Mouse (Mus musculus): ENCODE results near the gene Gm43191.
"Not testable (repeated sequence)": the region's sequence is repeated elsewhere in the genome, so short reads cannot be mapped to it uniquely, and the experiment has no call there.

Gm43191 gene

DNA sequence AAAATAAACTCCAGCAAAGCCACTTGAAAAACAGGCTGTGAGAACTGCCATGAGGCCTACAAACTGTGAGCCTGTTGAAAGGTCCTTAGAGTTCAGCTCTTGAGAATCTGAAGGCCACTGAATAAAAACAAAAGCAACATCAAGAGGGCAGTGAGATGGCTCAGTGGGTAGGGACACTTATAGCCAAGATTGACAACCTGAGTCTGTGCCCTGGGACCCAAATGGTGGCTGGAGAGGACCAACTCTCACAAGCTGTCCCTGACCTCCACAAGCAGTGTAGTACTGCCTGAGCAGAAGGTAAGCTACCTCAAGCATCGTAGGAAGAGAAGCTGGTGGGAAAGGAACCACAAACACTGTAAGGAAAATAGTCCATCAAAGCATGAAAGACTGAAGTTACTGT, at the start of gene Gm43191:
TSS of gene Gm43191 (minus strand) at position 101 of the 400 bp plus-strand sequence.
- DNase-seq: no peak

GRCm38 (mm10) chr3:116729483-116730174, 48.6 kb upstream of the Gm43191 start:
- DNase-seq: no peak

DNA sequence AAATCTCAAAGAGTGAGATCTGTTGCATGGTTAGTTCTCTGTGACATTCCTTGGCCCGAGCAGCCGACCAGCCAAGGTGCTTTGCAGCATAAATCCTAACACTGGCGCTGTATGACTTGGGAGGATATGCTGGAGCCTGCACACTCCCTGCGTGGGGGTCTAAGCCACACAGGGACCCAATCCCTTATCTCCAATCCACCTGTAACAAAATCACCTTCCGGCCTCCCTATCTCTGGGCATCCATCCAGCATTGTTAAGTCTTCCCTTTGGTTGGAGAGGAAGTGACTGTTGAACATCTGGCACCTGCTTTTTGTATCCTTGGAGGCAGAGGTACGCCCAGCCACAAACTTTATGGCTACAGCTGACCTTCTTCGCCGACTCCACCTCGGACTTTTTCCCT, 45.7 kb upstream of the Gm43191 start:
- DNase-seq: no peak

- DNase-seq: no peak
Measured at GRCm38 (mm10) chr3:116723496-116724481, 42.7 kb upstream of the Gm43191 start.

DNA sequence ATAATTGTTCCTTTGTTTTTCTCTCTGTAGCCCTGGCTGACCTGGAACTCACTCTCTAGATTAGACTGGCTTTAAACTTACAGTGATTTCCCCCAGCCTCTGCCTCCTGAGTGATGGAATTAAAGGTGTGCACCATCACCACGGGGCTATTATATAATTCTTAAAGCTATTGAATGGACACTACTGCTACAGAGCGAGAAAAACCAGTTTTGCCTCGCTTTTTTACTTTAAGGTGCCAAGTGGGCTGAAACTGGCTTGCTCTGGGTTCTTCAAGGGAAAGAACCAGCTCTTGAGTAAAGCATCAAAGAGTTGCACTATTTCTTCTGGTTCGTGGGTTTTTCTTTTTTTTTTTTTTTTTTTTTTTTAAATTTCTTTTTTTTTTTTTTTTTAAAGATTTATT, 41.9 kb upstream of the Gm43191 start:
- peak in 1 of 2 experiments; percentile 16 for DNase-seq

- DNase-seq: no peak
Measured at GRCm38 (mm10) chr3:116718951-116719350, 37.9 kb upstream of the Gm43191 start.

DNA sequence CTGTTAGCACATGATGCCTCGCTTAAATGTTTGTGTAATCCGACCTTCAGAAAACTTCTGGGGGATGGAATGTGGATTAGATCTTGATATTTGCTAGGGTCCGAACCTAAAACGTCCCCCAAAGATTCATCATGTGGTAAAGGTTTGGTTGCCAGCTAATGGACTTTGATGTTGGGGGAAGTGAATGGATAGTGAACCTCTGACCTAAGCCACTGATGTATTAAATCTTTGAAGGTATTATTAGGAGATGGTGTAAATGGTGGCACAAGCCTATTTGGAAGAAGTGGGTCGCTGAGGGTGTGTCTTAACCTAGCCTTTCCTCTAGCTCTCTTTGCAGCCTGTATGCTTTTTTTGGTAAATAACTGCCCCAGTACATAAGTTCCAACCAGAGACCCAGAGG, 32.0 kb upstream of the Gm43191 start:
- DNase-seq: peak; percentile 30 to 36

DNA sequence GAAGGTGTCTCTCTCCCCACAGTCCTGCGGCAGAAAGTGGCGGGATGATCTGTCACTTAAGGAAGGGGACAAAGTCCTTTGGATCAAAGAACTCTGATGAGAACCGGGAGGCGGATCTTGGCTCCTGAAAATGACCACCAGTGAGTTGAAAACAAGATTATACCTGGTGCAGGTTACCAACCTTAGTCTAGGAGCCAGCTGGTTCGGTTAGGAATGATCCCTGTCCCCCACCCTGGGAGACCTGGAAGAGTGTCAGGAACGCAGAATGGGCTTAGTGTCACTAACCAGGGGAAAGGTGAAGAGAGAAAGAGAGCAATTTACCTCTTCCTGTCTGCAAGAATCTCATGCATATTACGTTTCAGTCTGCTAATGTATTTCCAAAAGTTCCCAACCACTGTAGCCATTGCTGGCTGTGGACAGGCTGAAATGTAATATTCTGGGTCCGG, 31.4 kb upstream of the Gm43191 start, which contains the start of gene Slc35a3:
TSS of gene Slc35a3 (minus strand) at position 396 of the 446 bp plus-strand sequence.
- DNase-seq: peak; percentile 77 to 78

DNA sequence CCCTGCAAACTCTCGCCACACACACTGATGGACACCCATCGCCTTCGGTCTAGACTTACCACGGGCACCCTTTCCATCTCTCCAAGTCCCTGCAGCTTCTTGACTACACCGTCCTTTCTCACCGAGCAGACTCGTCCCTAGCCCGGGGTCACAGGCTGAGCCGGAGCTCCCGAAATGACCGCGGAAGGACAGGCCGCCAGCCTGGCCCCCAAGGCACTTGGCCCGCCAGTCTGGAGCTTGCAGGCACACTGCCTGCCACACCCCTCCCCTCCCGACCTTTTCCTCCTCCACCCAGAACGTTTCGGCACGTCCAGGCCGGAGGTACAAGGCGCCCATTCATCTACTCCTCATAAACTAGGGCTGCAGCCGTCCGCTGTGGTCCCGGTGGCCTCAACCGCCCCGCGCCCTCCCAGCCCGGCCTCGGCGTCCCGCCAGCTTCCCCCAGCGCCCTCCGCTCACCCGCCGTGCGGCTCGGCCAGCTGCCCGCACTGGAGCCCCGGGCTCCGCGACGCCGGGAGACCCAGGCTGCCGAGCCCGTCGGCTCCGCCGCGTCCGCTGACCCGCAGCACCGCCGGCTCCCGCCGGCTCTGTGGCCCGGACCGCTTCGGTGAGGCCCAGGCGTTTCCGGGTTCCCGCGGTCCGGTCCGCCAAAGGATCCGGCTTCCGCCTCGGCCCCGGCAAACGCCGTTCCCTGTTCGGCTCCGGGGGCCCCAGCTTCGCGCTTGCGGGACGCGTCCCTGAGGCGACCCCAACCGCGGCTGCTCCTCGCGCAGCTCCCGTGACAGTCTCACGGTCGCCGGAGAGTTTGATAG, 30.8 kb upstream of the Gm43191 start:
- peak; percentile 68 to 88 for DNase-seq

DNA sequence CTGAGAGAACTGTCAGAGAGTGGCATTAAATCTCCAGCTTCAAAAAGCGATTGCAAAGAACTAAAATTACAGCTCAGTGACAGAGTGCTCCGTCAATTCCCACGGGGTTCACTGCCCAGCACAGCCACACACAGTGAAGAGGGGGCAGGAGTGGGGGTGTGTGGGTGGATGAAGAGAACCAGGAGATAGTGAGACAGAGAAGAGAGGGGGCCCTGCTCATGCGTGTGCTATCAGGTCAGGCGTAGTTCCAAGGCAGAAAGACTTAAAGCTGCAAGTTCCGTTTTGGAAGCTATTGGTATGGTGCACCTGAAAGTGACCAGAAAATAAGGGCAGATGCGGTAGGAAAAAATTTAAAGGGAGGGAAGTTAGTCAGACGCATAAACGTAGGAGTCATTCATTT, 29.9 kb upstream of the Gm43191 start:
- DNase-seq: no peak

GRCm38 (mm10) chr3:116705637-116706204, 24.7 kb upstream of the Gm43191 start:
- DNase-seq: no peak

GRCm38 (mm10) chr3:116703835-116704234, 22.8 kb upstream of the Gm43191 start:
- DNase-seq: peak; percentile 28 to 42

DNA sequence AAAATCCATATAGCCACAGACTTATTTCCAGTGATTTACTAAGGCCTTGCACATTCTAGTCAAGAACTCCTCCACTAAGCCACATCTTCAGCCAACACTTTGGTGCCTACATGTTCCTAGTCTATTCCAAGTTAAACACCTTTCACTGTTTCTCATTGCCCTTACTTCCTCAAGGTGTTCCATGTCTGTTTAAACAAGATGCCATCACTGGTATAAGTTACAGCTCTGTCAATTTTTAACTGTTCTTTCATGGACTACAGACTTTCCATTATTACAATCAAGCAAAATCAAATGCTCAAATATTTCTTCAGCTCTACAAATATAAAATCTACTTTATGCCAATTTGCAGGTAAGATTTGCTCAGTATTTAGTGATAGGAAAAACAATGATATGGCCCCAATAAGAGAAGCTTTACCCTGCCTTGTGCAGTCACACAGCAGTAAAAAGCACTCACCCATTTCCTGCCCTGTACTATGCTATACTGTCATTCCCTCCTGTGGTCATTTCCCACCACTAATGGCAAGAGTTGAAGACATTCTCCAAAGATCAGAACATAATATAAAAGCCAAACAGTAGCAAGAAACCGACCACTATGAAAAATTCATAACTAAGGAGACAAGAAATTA, 21.7 kb upstream of the Gm43191 start:
- no peak for DNase-seq

GRCm38 (mm10) chr3:116701601-116702000, 20.5 kb upstream of the Gm43191 start:
- DNase-seq: no peak

GRCm38 (mm10) chr3:116698786-116699185, 17.7 kb upstream of the Gm43191 start:
- peak in 1 of 2 experiments; percentile 20 for DNase-seq

DNA sequence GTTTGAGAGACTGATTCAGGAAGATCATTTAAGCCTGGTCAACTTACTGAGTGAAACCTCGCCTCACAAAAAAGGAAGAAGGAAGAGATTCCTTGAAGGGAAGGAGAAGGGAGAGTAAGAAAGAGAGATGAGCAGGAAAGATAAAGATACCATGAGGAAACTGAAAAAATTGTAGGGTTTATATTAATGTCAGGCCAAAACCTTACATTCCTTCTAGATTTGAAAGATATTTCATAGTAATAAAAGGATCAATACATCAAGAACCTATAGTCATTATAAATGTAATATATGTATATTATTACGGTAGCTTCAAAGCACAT, 14.6 kb upstream of the Gm43191 start:
- DNase-seq: no peak

DNA sequence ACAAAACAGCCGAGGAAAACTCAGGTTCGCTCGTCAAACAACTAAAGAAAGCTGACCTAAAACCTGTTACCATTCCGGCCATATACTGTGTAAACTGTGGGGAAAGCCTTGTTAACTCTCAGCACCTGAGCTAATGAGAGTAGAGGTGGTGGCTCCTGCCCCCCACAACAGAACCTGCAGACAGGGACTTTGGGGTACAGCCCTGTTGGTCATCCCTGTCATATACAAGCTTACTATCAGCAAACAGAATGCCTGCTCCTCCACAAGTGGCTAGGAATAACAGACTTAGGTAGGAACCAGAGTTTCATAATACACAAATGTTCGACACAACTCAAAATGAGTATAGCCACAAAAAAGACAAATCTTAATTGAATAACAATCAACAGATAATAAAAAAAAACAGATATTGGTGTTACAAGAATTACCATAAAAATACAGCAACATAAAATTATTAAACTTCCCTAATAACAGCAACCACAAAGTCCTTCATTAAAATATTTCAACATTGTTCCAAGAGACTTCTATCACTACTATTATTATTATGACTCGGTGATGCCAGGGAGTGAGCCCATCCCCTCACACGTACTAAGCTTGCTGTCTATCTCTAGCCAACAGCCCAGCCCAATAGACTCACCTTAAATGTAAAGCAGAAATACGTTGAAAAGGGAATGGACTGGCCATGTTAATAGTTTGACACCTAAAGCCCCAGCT, 14.1 kb upstream of the Gm43191 start:
- no peak for DNase-seq

GRCm38 (mm10) chr3:116694312-116694711, 13.3 kb upstream of the Gm43191 start:
- DNase-seq: no peak

- DNase-seq: not testable (repeated sequence)
Measured at GRCm38 (mm10) chr3:116664281-116664680, 16.8 kb downstream of the Gm43191 start.

DNA sequence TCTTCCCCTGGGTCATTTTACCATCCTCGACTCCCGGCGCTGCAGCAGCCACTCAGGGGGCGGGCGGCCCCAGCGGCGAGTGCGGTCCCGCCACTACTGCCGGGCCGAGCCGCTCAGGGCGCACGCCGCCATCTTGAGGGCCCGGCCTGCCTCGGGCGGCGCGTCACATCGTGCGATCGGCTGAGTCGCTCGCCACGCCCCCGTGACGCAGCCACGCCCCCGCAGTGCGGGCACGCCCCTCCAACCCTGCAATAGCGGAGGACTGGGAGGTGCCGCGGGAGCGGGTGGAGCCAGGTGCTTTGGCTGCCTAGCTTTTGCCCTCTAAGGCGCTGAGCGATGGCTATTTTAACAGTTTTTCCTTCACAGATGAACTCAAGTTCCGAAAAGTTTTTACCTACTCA, 18.6 kb downstream of the Gm43191 start, which contains the start of gene Mfsd14a:
TSS of gene Mfsd14a (minus strand) at position 215 of the 401 bp plus-strand sequence.
- DNase-seq: peak; percentile 99 to 100

GRCm38 (mm10) chr3:116661870-116662414, 19.1 kb downstream of the Gm43191 start:
- peak in 1 of 2 experiments; percentile 12 for DNase-seq

All from kidney, postnatal 36 days (tissue).